Mouse (Mus musculus): Measurements from ENCODE around the gene Rab3il1. TPM values are rescaled to one million over a fixed set of nuclear protein-coding genes. Genes with fewer than 3 reads are reported as not detected.

Gene Rab3il1
- total RNA-seq, 1 experiment from 2014 or later: 5.8 TPM

Other genes with a start within 250 kb of the Rab3il1 start
- gene Scgb2a2, start 154.1 kb upstream of the Rab3il1 start, total RNA-seq (2021): not detected in 2 replicates
- 28.3 and 32.4 TPM in 2 replicates for gene Incenp, start 102.1 kb upstream of the Rab3il1 start, total RNA-seq (2021)
- 2,505 and 2,798 TPM in 2 replicates for gene Fth1, start 21.1 kb upstream of the Rab3il1 start, total RNA-seq (2021)
- gene Best1, start within 50 bp of the Rab3il1 start, total RNA-seq (2021): 0.97 TPM in 1 of 2 replicates, not detected in the other
- 9.5 and 15.1 TPM in 2 replicates for gene Fads3, start 39.9 kb downstream of the Rab3il1 start, total RNA-seq (2021)
- 1,800 and 1,888 TPM in 2 replicates for gene Fads2, start 100.1 kb downstream of the Rab3il1 start, total RNA-seq (2021)
- 931 and 942 TPM in 2 replicates for gene Fads1, start 181.2 kb downstream of the Rab3il1 start, total RNA-seq (2021)
- 141 and 171 TPM in 2 replicates for gene Tmem258, start 202.3 kb downstream of the Rab3il1 start, total RNA-seq (2021)
- gene Fen1, start 202.5 kb downstream of the Rab3il1 start, total RNA-seq (2021): 16.9 and 17.9 TPM in 2 replicates
- 0.67 and 1.4 TPM in 2 replicates for gene Myrf, start 239.1 kb downstream of the Rab3il1 start, total RNA-seq (2021)

Data from adrenal gland, postnatal 25 days (tissue).